Mouse (Mus musculus) stomach, embryonic 14.5 days (tissue): ENCODE data around the gene Zgpat. TPM values are rescaled to one million over a fixed set of nuclear protein-coding genes. Genes with fewer than 3 reads are reported as not detected.

Source experiments
- ATAC-seq: fragments of 200-750 bp; cut with Nextera tagmentation; 2 replicates; pipeline ENCODE4 v1.8.0; 2017; ENCODE audit warnings: low read depth, moderate TSS enrichment; ENCODE audit not compliant: insufficient number of reproducible peaks, insufficient read depth, low FRiP score
- H3K27ac ChIP-seq: fragments of 300-500 bp; sonication (generic); 2 replicates; pipeline ENCODE4 v1.5.1; 2014; ENCODE audit warnings: mild to moderate bottlenecking, low read length, moderate library complexity, mixed read lengths
- H3K27me3 ChIP-seq: fragments of 300-500 bp; sonication (generic); 2 replicates; pipeline ENCODE4 v1.6.1; 2014; ENCODE audit warnings: low read length, control low read depth, mixed read lengths; ENCODE audit not compliant: control insufficient read depth, insufficient read depth
- H3K36me3 ChIP-seq: fragments of 300-500 bp; sonication (generic); 2 replicates; pipeline ENCODE4 v1.6.1; 2014; ENCODE audit warnings: mild to moderate bottlenecking, control low read depth, low read length, moderate library complexity, mixed read lengths; ENCODE audit not compliant: control insufficient read depth, insufficient read depth
- H3K4me1 ChIP-seq: fragments of 300-500 bp; sonication (generic); 2 replicates; pipeline ENCODE4 v1.6.1; 2014; ENCODE audit warnings: low read length, control low read depth, mixed read lengths; ENCODE audit not compliant: control insufficient read depth, insufficient read depth
- H3K4me2 ChIP-seq: fragments of 300-500 bp; sonication (generic); replicated peaks from 2 replicates; pipeline ENCODE4 v1.6.1; 2014; ENCODE audit warnings: low read depth, low read length, control low read depth
- H3K4me3 ChIP-seq: fragments of 300-500 bp; sonication (generic); 2 replicates; pipeline ENCODE4 v1.5.1; 2014; ENCODE audit warnings: low read depth, low read length, control low read depth
- H3K9ac ChIP-seq: fragments of 300-500 bp; sonication (generic); replicated peaks from 2 replicates; pipeline ENCODE4 v1.6.1; 2014; ENCODE audit warnings: low read depth, mild to moderate bottlenecking, control low read depth, low read length, moderate library complexity, mixed read lengths
- H3K9me3 ChIP-seq: fragments of 300-500 bp; sonication (generic); 2 replicates; pipeline ENCODE4 v1.6.1; 2016; ENCODE audit warnings: low read depth, low read length, control low read depth; ENCODE audit not compliant: control insufficient read depth
- WGBS: fragments of 180-500 bp; shearing (Covaris S2); extraction: QIAGEN DNeasy Blood & Tissue Kit; methylation state at CpG from one replicate; pipeline ENCODE4 v1.1.7; 2014; 5-methylcytosine and 5-hydroxymethylcytosine counted together
- polyA plus RNA-seq: library from polyadenylated mRNA; unstranded; fragments of >200 nt; fragmentation: Nextera tagmentation; extraction: Ambion mirVana; gene quantifications from 2 replicates; pipeline ENCODE4 v1.2.1, GENCODE M21; 2014

The Zgpat gene
- polyA plus RNA-seq, 1 experiment from 2014 or later: 32.1 TPM

- Histone ChIP-seq H3K4me2 (no peak within 1 kb of the TSS), H3K27me3 (no peaks in the 10 kb centered on the region), H3K4me3 (no peak within 1 kb of the TSS), H3K27ac (no peak within 1 kb of the TSS), H3K9ac (no peak within 1 kb of the TSS), H3K9me3 (no peaks in the 10 kb centered on the region), H3K4me1 (no peaks in the 10 kb centered on the region), H3K36me3 (peaks cover 46% of the 10 kb centered on the region)
- no peak for ATAC-seq
- WGBS: 93% methylated on average over 12 of the region's 12 CpGs
These were observed 15.1 kb downstream of the Zgpat start, which contains the start of gene Lime1 for GRCm38 (mm10) chr2:181379778-181380177. TSS of gene Lime1 (plus strand) at chr2:181380078.

GRCm38 (mm10) chr2:181380251-181380650 is 15.5 kb downstream of the Zgpat start:
- no peak for ATAC-seq
- Histone ChIP-seq H3K4me2 (no peak overlapping the region), H3K9ac (no peak overlapping the region), H3K27me3 (no peaks in the 10 kb centered on the region), H3K27ac (no peak overlapping the region), H3K4me1 (no peaks in the 10 kb centered on the region), H3K4me3 (no peak overlapping the region), H3K9me3 (no peaks in the 10 kb centered on the region), H3K36me3 (peaks cover 46% of the 10 kb centered on the region)
- 86% methylated on average over 5 of the region's 5 CpGs for WGBS

GRCm38 (mm10) chr2:181381107-181381506 is 16.4 kb downstream of the Zgpat start:
- Histone ChIP-seq H3K9ac (no peak overlapping the region), H3K27me3 (no peaks in the 10 kb centered on the region), H3K4me2 (no peak overlapping the region), H3K36me3 (peaks cover 46% of the 10 kb centered on the region), H3K27ac (no peak overlapping the region), H3K4me1 (no peaks in the 10 kb centered on the region), H3K9me3 (no peaks in the 10 kb centered on the region), H3K4me3 (no peak overlapping the region)
- ATAC-seq: no peak
- 87% methylated on average over 5 of the region's 5 CpGs for WGBS

- no peaks in the 10 kb centered on the region for H3K27me3 ChIP-seq
- WGBS: 85% methylated on average over 6 of the region's 6 CpGs
- ATAC-seq: no peak
- peaks cover 46% of the 10 kb centered on the region for H3K36me3 ChIP-seq
- H3K4me3 ChIP-seq: no peak overlapping the region
- H3K27ac ChIP-seq: no peak overlapping the region
- H3K4me1 ChIP-seq: no peaks in the 10 kb centered on the region
- no peaks in the 10 kb centered on the region for H3K9me3 ChIP-seq
- H3K9ac ChIP-seq: no peak overlapping the region
- H3K4me2 ChIP-seq: no peak overlapping the region
These were observed 17.0 kb downstream of the Zgpat start for GRCm38 (mm10) chr2:181381631-181382306.

- ATAC-seq: no peak
These were observed 19.7 kb downstream of the Zgpat start for GRCm38 (mm10) chr2:181384463-181384862.

GRCm38 (mm10) chr2:181384919-181385391 is 20.2 kb downstream of the Zgpat start:
- Histone ChIP-seq H3K4me1 (no peaks in the 10 kb centered on the region), H3K9ac (no peak overlapping the region), H3K27me3 (no peaks in the 10 kb centered on the region), H3K36me3 (peaks cover 32% of the 10 kb centered on the region), H3K9me3 (no peaks in the 10 kb centered on the region), H3K4me2 (no peak overlapping the region), H3K4me3 (no peak overlapping the region), H3K27ac (peak overlapping the region; percentile 27; the same call in 1 of the 2 replicates)
- WGBS: 65% methylated on average over 4 of the region's 4 CpGs
- ATAC-seq: peak; percentile 33; the same call in 1 of the 2 replicates

More at GRCm38 (mm10) chr2:181384463-181384862, 19.7 kb downstream of the Zgpat start:
- no peak overlapping the region for H3K4me2 ChIP-seq
- 74% methylated on average over 7 of the region's 7 CpGs for WGBS
- no peaks in the 10 kb centered on the region for H3K27me3 ChIP-seq
- H3K9ac ChIP-seq: no peak overlapping the region
- H3K9me3 ChIP-seq: no peaks in the 10 kb centered on the region
- peak overlapping the region; percentile 27; the same call in 1 of the 2 replicates for H3K27ac ChIP-seq
- H3K36me3 ChIP-seq: peaks cover 37% of the 10 kb centered on the region
- no peak overlapping the region for H3K4me3 ChIP-seq
- H3K4me1 ChIP-seq: no peaks in the 10 kb centered on the region

- no peaks in the 10 kb centered on the region for H3K4me1 ChIP-seq
- H3K27me3 ChIP-seq: no peaks in the 10 kb centered on the region
- no peak overlapping the region for H3K9ac ChIP-seq
- no peaks in the 10 kb centered on the region for H3K9me3 ChIP-seq
- no peak overlapping the region for H3K4me3 ChIP-seq
- WGBS: 64% methylated on average over 3 of the region's 3 CpGs
- ATAC-seq: no peak
- peaks cover 23% of the 10 kb centered on the region for H3K36me3 ChIP-seq
- H3K27ac ChIP-seq: no peak overlapping the region
- no peak overlapping the region for H3K4me2 ChIP-seq
These were observed 21.2 kb downstream of the Zgpat start for GRCm38 (mm10) chr2:181385885-181386284.

- H3K9ac ChIP-seq: no peak overlapping the region
- no peaks in the 10 kb centered on the region for H3K4me1 ChIP-seq
- no peaks in the 10 kb centered on the region for H3K9me3 ChIP-seq
- H3K4me2 ChIP-seq: no peak overlapping the region
- no peak overlapping the region for H3K27ac ChIP-seq
- H3K27me3 ChIP-seq: no peaks in the 10 kb centered on the region
- H3K36me3 ChIP-seq: peaks cover 16% of the 10 kb centered on the region
- 73% methylated on average over 4 of the region's 4 CpGs for WGBS
- ATAC-seq: no peak
- no peak overlapping the region for H3K4me3 ChIP-seq
These were observed 22.0 kb downstream of the Zgpat start for GRCm38 (mm10) chr2:181386663-181387210.
